Comparison of ENCODE assay signal across 9 mouse cellular contexts in the genomic region with DNA sequence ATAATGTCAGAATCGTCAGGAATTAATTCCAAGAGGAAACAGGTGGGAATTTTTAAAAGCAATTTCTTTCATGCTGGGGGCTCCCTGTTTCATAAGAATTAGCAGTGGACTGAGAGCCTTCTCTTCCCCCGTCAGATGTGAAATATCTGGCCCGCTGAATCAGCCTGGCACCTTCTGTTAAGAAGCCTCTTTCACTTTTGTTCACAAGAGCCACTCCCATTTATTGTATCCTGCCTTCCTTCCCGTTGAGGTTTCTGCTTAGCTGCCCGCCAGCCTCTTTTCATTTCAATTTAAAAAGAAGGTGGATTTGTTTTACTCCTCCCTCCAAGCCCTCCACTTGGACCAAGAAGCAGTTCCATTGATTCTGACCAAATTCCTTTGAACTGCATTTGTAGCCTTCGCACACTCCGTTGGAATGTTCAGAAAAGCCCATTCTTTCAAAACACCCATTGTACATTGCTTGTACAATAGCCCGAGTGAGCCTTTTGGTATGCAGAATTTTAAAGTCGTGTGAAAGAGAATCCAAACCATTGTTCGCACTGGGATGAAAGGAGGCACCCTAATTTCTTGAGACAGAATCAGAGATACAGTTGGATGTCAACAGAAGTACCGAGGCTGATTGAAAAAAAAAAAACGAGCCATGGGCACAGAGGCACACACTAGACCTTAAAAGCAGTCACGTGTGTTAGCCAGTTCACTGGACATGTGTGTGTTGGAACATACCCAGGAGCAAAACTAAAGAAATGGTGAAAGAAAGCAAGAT.
DNase-seq lines count a peak whose midpoint lies in the region; ATAC-seq and TF ChIP-seq lines count a peak whose summit lies in the region.
"Had no signal": no experiment of that assay in that cellular context is flagged by ENCODE, and none has a peak within 500 bp of the region (broad histone marks: within the 10 kb centered on the region; RNA-seq: fewer than 3 reads in every experiment).

No protein-coding gene starts in this region.

- peak overlapping the region; percentile 39; the same call in 1 of the 2 replicates for H3K27ac ChIP-seq in ES-E14 (ENCODE audit: insufficient read depth, low read depth, low read length, poor library complexity, severe bottlenecking)
- peak overlapping the region; percentile 60 for H3K27ac ChIP-seq in forebrain, embryonic 15.5 days (replicated peaks)
- H3K27ac ChIP-seq: limb, embryonic 12.5 days had no signal

- in situ Hi-C loops in ES-E14 (cut with MboI; ENCODE audit: low sequenced_read_pairs in 2 of 2, unreplicated experiment in 2 of 2) = no loop called here

- no peaks in the 10 kb centered on the region for H3K27me3 ChIP-seq in forebrain, embryonic 15.5 days

- H3K4me2 ChIP-seq in forebrain, embryonic 15.5 days (replicated peaks) = peak overlapping the region; percentile 30

- ATAC-seq in forebrain, embryonic 15.5 days (replicated peaks) = peak; percentile 51
- peak; percentile 86 for ATAC-seq in megakaryocyte progenitor cell, adult 5-6 weeks (replicated peaks; ENCODE audit: poor library complexity)

- no peaks in the 10 kb centered on the region for H3K9me3 ChIP-seq in ES-E14 (ENCODE audit: control insufficient read depth, insufficient read depth, low read depth, low read length)
- H3K9me3 ChIP-seq in forebrain, embryonic 15.5 days = no peaks in the 10 kb centered on the region
- H3K9me3 ChIP-seq: limb, embryonic 12.5 days had no signal

- DNase-seq in CD4-positive, CD25-positive, alpha-beta regulatory T cell, adult 2 months (ENCODE audit: low read depth, low spot score) = peak; percentile 4
- DNase-seq in ES-E14 (ENCODE audit: low read depth, low spot score) = peak; percentile 81
- DNase-seq in adrenal gland, postnatal 36 days = no peak
- no peak for DNase-seq in gastrocnemius, postnatal 10 days
- DNase-seq in natural killer cell, adult 2 months (ENCODE audit: low spot score in 2 of 2) = no peak
- no peak for DNase-seq in lung, postnatal 36 days

- no peaks in the 10 kb centered on the region for H3K36me3 ChIP-seq in ES-E14 (ENCODE audit: control insufficient read depth, insufficient read depth, low read length, poor library complexity, severe bottlenecking)
- H3K36me3 ChIP-seq in forebrain, embryonic 15.5 days = no peaks in the 10 kb centered on the region
- H3K36me3 ChIP-seq: limb, embryonic 12.5 days had no signal

- WGBS in forebrain, embryonic 15.5 days = 1% methylated on average over 13 of the region's 13 CpGs

- H3K9ac ChIP-seq in ES-E14 (ENCODE audit: insufficient read depth, low read depth, low read length, poor library complexity, severe bottlenecking) = no peak overlapping the region
- H3K9ac ChIP-seq in forebrain, embryonic 15.5 days (replicated peaks) = no peak overlapping the region
- H3K9ac ChIP-seq: limb, embryonic 12.5 days had no signal

- H3K4me1 ChIP-seq in ES-E14 (ENCODE audit: control insufficient read depth in 2 of 2, insufficient read depth in 2 of 2, low read length in 2 of 2, poor library complexity in 1 of 2) = peaks cover 12 to 21% of the 10 kb centered on the region in 2 experiments
- peaks cover 51% of the 10 kb centered on the region for H3K4me1 ChIP-seq in forebrain, embryonic 15.5 days

- peak overlapping the region in 1 of 2 experiments; percentile 22; a peak in 2 of 4 replicates for H3K4me3 ChIP-seq in ES-E14 (ENCODE audit: insufficient read depth in 1 of 2, low read depth in 1 of 2, low read length in 2 of 2, poor library complexity in 1 of 2, severe bottlenecking in 1 of 2)
- H3K4me3 ChIP-seq in forebrain, embryonic 15.5 days = no peak overlapping the region
- H3K4me3 ChIP-seq: limb, embryonic 12.5 days had no signal

TF ChIP-seq in ES-E14, 5 proteins besides CTCF, POLR2A, EP300 and RAD21:
- TF ChIP-seq ZNF384 (IDR thresholded peaks at IDR 0.05; ENCODE audit: low read depth, low read length) (peak; percentile 96), CHD2 (IDR thresholded peaks at IDR 0.05; ENCODE audit: low read depth, low read length) (no peak), MAFK (IDR thresholded peaks at IDR 0.05; ENCODE audit: insufficient read depth, low read depth, low read length) (no peak), HCFC1 (IDR thresholded peaks at IDR 0.05; ENCODE audit: borderline replicate concordance, insufficient read depth, low read length) (no peak), ZC3H11A (IDR thresholded peaks at IDR 0.05; ENCODE audit: borderline replicate concordance, low read depth, low read length) (no peak)
TF ChIP-seq in ES-E14: peak in this region for 1.

Comparison
In these comparisons a context has a peak if more than half of its experiments do, and no peak if none do; other contexts are left out.
1. DNase-seq: peak in CD4-positive, CD25-positive, alpha-beta regulatory T cell, adult 2 months (single experiment) and ES-E14 (single experiment); none in adrenal gland, postnatal 36 days (0 of 2), gastrocnemius, postnatal 10 days (single experiment), natural killer cell, adult 2 months (0 of 2) and lung, postnatal 36 days (single experiment).